Mouse (Mus musculus) gastrocnemius, postnatal 25 days (tissue): ENCODE measurements around the gene Pdf. TPM values are rescaled to one million over a fixed set of nuclear protein-coding genes. Genes with fewer than 3 reads are reported as not detected.

ENCODE experiments used
- DNase-seq: peaks from one replicate; pipeline ENCODE4 v3.0.0; 2022
- long read RNA-seq, 2 experiments: library from polyadenylated mRNA; stranded (forward); transcript quantifications; one replicate each; pipeline ENCODE4 v2.0.0; 2021
- total RNA-seq, 2 experiments: library from RNA; stranded (reverse); gene quantifications; 1 replicate in 1 of 2; 2 replicates in 1 of 2; pipeline ENCODE4 v1.2.3; 2021

Gene Pdf
- 10 to 100 TPM; 35.7 to 39.8 TPM for total RNA-seq
- long read RNA-seq, experiment 1, transcript Pdf-201 (2 exons, 1,306 nt), result major isoform, 123 of 136 reads
- long read RNA-seq, experiment 1, partial matches to known transcripts, result 0 of 136 reads
- long read RNA-seq, experiment 1, other reads (novel, unspliced or antisense), result 13 of 136 reads
- long read RNA-seq, experiment 2, transcript Pdf-201 (2 exons, 1,306 nt), result major isoform, 107 of 111 reads
- long read RNA-seq, experiment 2, partial matches to known transcripts, result 0 of 111 reads
- long read RNA-seq, experiment 2, other reads (novel, unspliced or antisense), result 4 of 111 reads

GRCm38 (mm10) chr8:107048061-107048941 lies at the start of gene Pdf:
Gene Pdf, minus strand, starts transcription at chr8:107048614.
- peak; percentile 80 for DNase-seq

DNA sequence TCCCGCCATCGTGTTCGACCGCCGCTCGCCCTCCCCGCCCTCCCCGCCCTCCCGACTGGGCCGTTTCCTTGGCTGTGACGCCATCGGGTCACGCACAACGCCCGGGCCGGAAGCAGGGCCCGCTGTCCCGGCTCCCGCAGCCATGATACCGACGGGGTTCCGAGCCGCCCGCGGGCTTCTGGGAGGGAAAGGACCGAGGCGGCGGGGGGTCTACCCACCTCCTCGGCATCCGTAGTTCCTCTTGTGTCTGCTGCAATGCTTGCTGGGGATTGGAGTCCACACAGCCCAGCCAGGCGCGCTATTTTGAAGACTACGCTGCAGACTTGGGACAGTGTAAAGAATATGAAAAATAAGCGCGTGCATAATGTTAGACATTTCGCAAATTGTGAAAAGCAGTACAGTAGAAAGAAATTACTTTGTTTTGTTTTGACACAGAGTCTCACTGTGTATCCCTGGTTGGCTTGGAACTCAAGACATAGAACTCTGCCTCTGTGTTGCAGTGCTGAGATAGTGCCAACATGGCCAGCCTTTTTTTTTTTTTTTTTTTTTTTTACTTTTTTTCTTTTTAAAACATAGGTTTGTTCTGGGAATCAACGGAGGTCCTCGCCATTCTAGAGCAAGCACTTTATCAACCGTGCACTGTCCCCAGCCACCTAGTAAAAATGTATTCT lies 48.1 kb upstream of the Pdf start, which contains the start of gene Terf2:
Gene Terf2, minus strand, starts transcription at position 182 of the 671 bp plus-strand sequence.
- peak; percentile 96 for DNase-seq

GRCm38 (mm10) chr8:107095717-107096365 lies 47.4 kb upstream of the Pdf start:
- no peak for DNase-seq

DNA sequence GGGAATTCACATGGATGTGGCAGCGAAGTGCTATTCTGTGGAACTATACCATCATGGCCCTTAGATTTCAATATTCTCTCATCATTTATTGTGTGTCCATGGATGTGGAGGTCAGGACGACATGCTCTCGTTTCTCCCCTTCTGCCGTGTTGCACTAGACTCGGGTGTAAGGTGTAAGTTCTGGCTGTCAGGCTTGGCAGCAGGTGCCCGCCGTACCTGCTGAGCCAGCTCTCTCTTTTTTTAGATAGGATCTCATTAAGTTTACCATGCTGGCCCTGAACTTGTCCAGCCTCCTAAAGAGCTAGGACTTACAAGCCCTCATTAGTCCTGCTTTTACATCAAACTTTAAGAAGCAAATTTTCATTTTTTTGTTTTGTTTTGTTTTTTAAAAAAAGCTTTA lies 42.1 kb upstream of the Pdf start:
- peak; percentile 37 for DNase-seq

GRCm38 (mm10) chr8:107088526-107089063 lies 40.2 kb upstream of the Pdf start:
- DNase-seq, result no peak

DNA sequence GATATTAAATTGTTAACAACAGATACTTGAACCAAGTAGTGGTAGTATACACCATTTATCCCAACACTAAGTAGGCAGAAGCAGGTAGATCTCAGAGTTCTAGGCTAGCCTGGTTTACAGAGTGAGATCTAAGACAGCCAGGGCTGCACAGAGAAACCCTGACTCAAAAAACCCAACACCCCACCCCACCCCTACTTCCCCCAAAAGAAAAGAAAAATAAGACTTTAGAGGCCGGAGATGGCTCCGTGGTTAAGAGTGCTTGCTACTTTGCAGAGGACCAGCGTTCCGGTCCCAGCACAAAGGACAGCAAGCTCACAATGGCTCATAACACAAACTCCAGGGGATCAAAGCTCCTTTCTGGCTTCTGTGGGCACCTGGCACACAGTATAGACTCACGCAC lies 37.6 kb upstream of the Pdf start:
- no peak for DNase-seq

DNA sequence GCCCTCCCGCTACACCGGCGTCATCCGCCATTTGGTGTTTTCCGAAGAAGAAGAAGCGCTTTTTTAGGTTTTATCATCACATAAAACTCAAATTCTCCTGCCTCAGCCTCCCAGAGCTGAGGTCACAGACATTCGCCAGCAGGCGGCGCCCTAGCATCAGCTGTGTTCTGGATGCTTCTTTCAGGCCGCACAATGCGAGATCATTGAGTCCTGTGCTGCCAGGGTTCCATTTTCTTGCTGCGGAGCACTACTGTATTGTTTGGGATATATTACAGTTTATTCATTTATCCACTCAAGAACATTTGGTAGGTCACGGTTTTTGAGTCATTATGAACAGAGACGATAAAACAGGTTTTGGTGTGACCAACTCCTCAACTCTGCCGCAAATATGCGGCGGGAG lies 36.9 kb upstream of the Pdf start:
- no peak for DNase-seq

- no peak for DNase-seq
These were observed 27.9 kb upstream of the Pdf start for GRCm38 (mm10) chr8:107076239-107076888.

GRCm38 (mm10) chr8:107074128-107074527 lies 25.7 kb upstream of the Pdf start:
- no peak for DNase-seq

DNA sequence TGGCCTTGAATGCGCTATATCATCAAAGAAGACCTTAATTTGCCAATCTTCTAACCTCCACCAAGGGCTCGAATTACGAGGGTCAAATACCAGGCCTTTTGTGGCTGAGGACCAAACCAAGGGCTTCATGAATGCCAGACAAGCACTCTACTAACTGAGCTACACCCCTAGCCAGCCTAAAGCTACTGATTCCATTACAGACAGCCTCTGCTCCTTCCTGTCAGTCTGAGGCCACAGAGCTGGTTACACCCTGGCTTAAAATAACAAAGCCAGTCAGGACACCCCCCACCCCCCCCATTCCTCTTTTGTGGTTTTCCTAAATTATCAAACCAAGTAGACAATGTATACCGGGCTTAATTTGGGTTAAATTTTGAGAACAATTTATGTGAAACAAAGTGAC lies 25.3 kb upstream of the Pdf start:
- no peak for DNase-seq

- peak; percentile 27 for DNase-seq
These were observed 17.4 kb upstream of the Pdf start, which contains the start of gene Tmed6 for GRCm38 (mm10) chr8:107065511-107066496. Gene Tmed6, minus strand, starts transcription at chr8:107065644.

DNA sequence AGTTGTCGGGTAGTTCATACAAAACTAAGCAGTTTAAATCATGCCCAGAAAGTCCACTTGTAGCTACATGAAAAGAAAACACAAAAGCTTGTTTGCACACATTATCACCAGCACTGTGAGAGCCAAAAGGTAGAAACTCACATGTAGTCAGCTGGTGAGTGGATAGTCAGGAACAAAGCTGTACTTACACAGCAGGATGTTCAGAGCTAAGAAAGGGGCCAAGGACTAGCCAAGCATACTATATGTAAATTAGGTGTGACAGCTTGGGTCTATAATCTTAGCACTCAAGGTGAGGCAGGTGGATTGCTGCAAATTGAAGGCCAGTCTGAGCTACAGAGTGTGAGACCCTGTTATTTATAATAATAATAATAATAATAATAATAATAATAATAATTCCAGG lies 14.2 kb upstream of the Pdf start:
- no peak for DNase-seq

- no peak for DNase-seq
These were observed 8.6 kb upstream of the Pdf start for GRCm38 (mm10) chr8:107056973-107057369.

DNA sequence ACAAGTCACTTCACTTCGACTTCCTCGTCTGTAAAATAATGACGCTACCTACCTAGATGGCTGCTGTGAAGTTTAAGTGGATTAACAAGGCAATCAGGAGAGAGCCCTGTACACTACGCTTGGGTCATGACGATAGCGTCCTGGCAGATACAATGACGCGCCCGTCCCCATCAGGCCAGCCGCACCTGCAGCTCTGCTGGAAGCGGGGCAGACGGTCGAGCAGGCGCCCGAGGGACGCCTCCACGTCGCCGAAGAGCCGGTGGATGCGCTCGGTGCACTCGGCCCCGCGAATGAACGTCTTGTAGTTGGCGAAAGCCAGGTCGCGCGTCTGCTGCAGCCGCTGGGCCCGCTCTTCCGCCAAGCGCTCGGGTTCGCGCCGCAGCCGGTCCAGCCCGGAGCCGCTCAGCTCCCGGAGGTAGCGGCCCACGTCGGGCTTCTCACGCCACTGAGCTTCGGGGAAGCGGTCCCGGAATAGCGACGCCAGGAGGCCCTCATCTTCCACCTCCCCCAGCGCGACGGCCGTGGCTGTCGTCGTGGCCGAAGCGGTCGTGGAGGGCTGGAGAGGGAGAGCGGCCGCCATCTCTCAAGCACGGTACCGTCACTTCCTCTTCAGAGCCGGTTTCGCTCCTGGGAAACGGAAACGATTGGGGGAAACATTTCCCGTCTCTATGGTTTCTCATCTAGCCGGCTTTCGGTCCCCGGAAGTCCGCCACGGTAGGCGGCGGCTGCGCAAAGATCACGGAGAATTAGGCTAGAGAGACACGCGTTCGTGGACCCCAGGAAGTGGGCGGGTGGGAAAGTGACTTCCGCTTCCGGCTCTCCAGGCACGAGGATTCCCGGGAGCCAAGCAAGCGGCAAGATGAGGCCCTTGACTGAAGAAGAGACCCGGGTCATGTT lies 7.9 kb upstream of the Pdf start, which contains the start of the genes Cog8 and Nip7:
Gene Cog8, minus strand, starts transcription at position 614 of the 897 bp plus-strand sequence.
Gene Nip7, plus strand, starts transcription at position 802 of the 897 bp plus-strand sequence.
- DNase-seq, result peak; percentile 96

DNA sequence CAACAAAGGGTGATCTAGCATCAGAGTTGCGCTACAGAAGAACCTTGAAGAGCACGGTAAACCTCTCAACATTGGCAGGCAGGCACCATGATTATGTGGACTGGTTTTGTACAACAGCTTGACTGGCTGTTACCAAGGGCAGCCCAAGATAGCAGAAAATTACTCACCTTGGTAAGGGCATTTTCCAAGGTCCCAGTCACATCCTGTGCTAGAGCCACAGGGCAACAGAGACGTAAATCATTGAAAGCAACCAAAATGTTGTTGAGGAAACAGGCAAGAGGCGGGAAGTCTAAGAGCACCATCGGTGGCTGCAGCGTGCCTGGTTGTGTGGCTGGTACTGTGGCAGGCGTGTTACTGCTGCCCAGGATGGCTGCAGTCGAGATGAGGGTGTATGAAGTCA lies 3.6 kb upstream of the Pdf start:
- no peak for DNase-seq

DNA sequence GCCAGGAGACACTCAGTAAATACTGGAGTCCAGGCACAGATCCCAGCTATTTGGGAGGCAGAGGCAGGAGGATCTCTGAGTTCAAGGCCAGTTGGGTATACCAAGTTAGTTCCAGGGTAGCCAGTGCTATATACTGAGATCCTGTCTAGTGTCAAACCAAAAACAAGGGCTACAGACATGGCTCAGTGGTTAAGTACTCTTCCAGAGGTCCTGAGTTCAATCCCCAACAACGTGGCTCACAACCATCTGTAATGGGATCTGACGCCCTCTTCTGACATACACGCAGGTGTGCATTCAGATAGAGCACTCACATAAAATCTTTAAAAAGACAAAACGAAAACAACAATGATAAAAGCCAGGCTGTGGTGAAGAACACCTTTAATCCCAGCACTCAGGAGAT lies 1.1 kb upstream of the Pdf start:
- DNase-seq, result no peak

GRCm38 (mm10) chr8:107046976-107047375 lies 1.4 kb downstream of the Pdf start:
- no peak for DNase-seq

DNA sequence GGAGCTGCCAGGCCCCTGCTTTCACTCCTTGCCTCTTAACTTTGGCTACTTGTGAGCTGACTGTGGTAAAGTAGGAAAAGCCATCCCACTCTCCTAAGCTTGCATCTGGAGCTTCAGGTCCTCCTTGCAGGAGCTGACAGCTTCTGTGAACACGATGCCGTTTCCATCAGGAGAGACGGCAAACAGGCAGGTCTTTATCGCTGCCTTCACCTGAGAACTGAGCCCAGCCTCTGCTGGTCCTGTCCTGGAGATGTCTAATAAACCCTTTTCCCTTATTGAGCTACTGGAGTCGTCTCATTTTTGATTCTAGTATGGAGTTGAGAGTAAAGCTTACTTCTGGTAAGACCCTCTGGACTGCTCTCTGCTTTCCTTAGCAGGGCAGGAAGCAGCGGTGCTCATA lies 2.9 kb downstream of the Pdf start:
- no peak for DNase-seq

DNA sequence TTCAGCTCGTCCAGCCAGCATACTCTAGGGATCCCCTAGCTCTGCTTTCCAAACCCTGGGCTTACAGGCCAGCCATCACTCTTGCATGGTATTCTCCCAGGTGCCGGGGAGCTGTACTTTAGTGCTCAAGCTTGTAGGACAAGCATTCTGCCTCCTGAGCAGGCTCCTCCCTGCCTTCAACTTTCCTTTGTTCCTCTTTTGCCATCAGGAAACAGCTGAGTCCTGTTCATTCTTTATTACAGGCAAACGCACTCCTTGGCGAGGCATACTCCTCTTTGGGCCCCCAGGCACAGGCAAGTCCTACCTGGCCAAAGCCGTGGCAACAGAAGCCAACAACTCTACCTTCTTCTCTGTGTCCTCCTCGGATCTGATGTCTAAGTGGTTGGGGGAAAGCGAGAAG lies 7.8 kb downstream of the Pdf start:
- DNase-seq, result no peak
